Mouse (Mus musculus): Measurements from ENCODE around the gene Pxdc1. TPM values are rescaled to one million over a fixed set of nuclear protein-coding genes. Genes with fewer than 3 reads are reported as not detected.
A peak's percentile ranks its signal among the peaks of the same experiment; 100 is the strongest.

Pxdc1 gene
- 13.8 TPM for polyA plus RNA-seq (2012; fragmentation: generic; extraction: Trizol)

DNA sequence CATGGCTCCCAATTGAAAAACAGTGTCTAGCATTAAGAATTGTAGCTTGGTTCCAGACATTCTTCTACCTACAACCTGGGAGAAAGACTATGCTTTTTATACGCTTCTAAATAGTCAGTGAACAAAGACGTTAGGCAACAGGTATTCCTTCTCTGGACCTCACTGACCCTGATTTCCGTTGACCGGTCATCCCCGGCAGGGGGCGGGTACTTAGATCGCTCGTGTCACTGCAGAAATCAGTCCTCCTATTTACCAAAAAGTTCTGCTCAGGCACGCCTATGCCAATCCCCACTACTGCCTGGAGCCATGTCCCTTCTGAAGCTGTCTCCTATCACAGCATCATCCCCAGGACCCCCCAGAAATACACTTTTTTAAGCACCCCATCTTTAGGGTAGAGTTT, at the start of gene Pxdc1:
Gene Pxdc1, minus strand, starts transcription at position 96 of the 400 bp plus-strand sequence.
- H3K79me2 ChIP-seq (ENCODE audit: control insufficient read depth, insufficient read depth): peaks cover 33% of the 10 kb centered on the region
- TF ChIP-seq MAX (IDR thresholded peaks at IDR 0.05; ENCODE audit: low read depth) (no peak), POLR2AphosphoS2 (IDR thresholded peaks at IDR 0.05; ENCODE audit: insufficient read length, low read depth) (no peak), TCF3 (IDR thresholded peaks at IDR 0.05; ENCODE audit: insufficient read length, low read depth) (no peak), REST (IDR thresholded peaks at IDR 0.05; ENCODE audit: insufficient read depth, insufficient read length) (no peak), USF1 (IDR thresholded peaks at IDR 0.05; ENCODE audit: low read depth) (no peak), MYOG (IDR thresholded peaks at IDR 0.05; ENCODE audit: control insufficient read depth in 1 of 3, insufficient read depth in 1 of 3, insufficient read length in 2 of 3, low read depth in 2 of 3) (no peak)

DNA sequence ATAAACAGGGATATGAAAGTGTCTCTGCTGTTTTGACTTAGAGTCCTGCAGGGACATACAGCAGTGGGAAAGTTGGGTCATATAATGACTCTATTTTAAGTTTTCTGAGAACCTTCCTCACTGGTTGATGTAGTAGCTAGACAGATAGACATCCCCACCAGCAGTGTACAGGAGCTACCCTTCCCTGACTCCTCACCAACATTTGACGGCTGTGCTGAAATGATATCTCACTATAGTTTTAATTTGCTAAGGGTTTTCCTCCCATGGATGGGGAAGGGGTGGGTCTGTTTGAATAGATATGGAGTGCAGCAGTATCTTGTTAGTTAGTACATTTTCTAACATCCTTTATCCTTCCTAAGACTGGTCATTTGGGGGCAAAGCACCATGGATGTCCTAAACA, 47.3 kb upstream of the Pxdc1 start:
- Histone ChIP-seq H3K36me3 (ENCODE audit: control insufficient read depth, insufficient read depth) (no peaks in the 10 kb centered on the region), H3K27me3 (ENCODE audit: control insufficient read depth, insufficient read depth, insufficient read length) (no peaks in the 10 kb centered on the region), H3ac (ENCODE audit: control insufficient read depth, insufficient read length) (no peak overlapping the region), H3K4me3 (no peak overlapping the region), H3K4me2 (ENCODE audit: low read depth) (no peak overlapping the region), H3K79me2 (ENCODE audit: control insufficient read depth, insufficient read depth) (no peaks in the 10 kb centered on the region)
- TF ChIP-seq USF1 (IDR thresholded peaks at IDR 0.05; ENCODE audit: low read depth): no peak
- TF ChIP-seq MYOD1 (IDR thresholded peaks at IDR 0.05; ENCODE audit: control insufficient read depth in 1 of 3, insufficient read length in 2 of 3, low read depth in 2 of 3): no peak
- TF ChIP-seq E2F4 (IDR thresholded peaks at IDR 0.05; ENCODE audit: insufficient read depth): no peak
- TF ChIP-seq MYOG (IDR thresholded peaks at IDR 0.05; ENCODE audit: control insufficient read depth in 1 of 3, insufficient read depth in 1 of 3, insufficient read length in 2 of 3, low read depth in 2 of 3): no peak
- no peak for TF ChIP-seq TCF3 (IDR thresholded peaks at IDR 0.05; ENCODE audit: insufficient read length, low read depth)
- TF ChIP-seq POLR2A (IDR thresholded peaks at IDR 0.05; ENCODE audit: insufficient read length, low read depth): no peak
- TF ChIP-seq SRF (IDR thresholded peaks at IDR 0.05; ENCODE audit: control insufficient read depth, insufficient read length, low read depth): no peak
- no peak for TF ChIP-seq CEBPB (IDR thresholded peaks at IDR 0.05; ENCODE audit: insufficient read depth, poor library complexity, severe bottlenecking)
- no peak for TF ChIP-seq MAX (IDR thresholded peaks at IDR 0.05; ENCODE audit: low read depth)
- no peak for TF ChIP-seq TCF12 (IDR thresholded peaks at IDR 0.05; ENCODE audit: insufficient read depth, poor library complexity, severe bottlenecking)
- no peak for TF ChIP-seq POLR2AphosphoS2 (IDR thresholded peaks at IDR 0.05; ENCODE audit: insufficient read length, low read depth)
- no peak for TF ChIP-seq REST (IDR thresholded peaks at IDR 0.05; ENCODE audit: insufficient read depth, insufficient read length)

More for the DNA sequence above, at the start of gene Pxdc1:
- Histone ChIP-seq H3ac (ENCODE audit: control insufficient read depth, insufficient read length) (peak within 1 kb of the TSS; percentile 72), H3K4me2 (ENCODE audit: low read depth) (peak within 1 kb of the TSS; percentile 87), H3K27me3 (ENCODE audit: control insufficient read depth, insufficient read depth, insufficient read length) (no peaks in the 10 kb centered on the region), H3K4me3 (peak within 1 kb of the TSS; percentile 68), H3K36me3 (ENCODE audit: control insufficient read depth, insufficient read depth) (no peaks in the 10 kb centered on the region)

DNA sequence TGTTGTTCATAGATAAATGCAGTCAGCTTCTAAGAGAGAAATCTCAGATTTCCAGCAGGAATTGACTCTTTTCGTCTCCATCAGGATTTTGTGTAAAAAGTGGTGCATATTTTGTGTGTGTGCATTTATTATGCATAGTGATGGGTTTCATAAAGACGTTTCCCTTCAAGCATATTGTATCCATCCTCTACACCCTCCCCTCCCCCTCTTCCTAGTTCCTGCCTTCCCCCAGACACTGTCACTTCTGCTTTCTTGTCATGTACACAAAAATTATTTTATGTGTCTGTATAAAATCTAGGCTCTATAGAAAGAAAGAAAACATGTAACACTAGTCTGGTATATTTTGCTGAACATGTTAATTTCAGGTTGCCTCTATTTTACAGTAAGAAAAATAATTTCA, 46.8 kb upstream of the Pxdc1 start:
- Histone ChIP-seq H3K27me3 (ENCODE audit: control insufficient read depth, insufficient read depth, insufficient read length) (no peaks in the 10 kb centered on the region), H3K36me3 (ENCODE audit: control insufficient read depth, insufficient read depth) (no peaks in the 10 kb centered on the region), H3K4me3 (no peak overlapping the region), H3K4me2 (ENCODE audit: low read depth) (no peak overlapping the region), H3K79me2 (ENCODE audit: control insufficient read depth, insufficient read depth) (no peaks in the 10 kb centered on the region), H3ac (ENCODE audit: control insufficient read depth, insufficient read length) (no peak overlapping the region)
- TF ChIP-seq REST (IDR thresholded peaks at IDR 0.05; ENCODE audit: insufficient read depth, insufficient read length): no peak
- no peak for TF ChIP-seq POLR2A (IDR thresholded peaks at IDR 0.05; ENCODE audit: insufficient read length, low read depth)
- no peak for TF ChIP-seq SRF (IDR thresholded peaks at IDR 0.05; ENCODE audit: control insufficient read depth, insufficient read length, low read depth)
- TF ChIP-seq MYOG (IDR thresholded peaks at IDR 0.05; ENCODE audit: control insufficient read depth in 1 of 3, insufficient read depth in 1 of 3, insufficient read length in 2 of 3, low read depth in 2 of 3): no peak
- no peak for TF ChIP-seq CEBPB (IDR thresholded peaks at IDR 0.05; ENCODE audit: insufficient read depth, poor library complexity, severe bottlenecking)
- no peak for TF ChIP-seq MYOD1 (IDR thresholded peaks at IDR 0.05; ENCODE audit: control insufficient read depth in 1 of 3, insufficient read length in 2 of 3, low read depth in 2 of 3)
- TF ChIP-seq TCF12 (IDR thresholded peaks at IDR 0.05; ENCODE audit: insufficient read depth, poor library complexity, severe bottlenecking): no peak
- TF ChIP-seq TCF3 (IDR thresholded peaks at IDR 0.05; ENCODE audit: insufficient read length, low read depth): no peak
- no peak for TF ChIP-seq MAX (IDR thresholded peaks at IDR 0.05; ENCODE audit: low read depth)
- TF ChIP-seq POLR2AphosphoS2 (IDR thresholded peaks at IDR 0.05; ENCODE audit: insufficient read length, low read depth): no peak
- TF ChIP-seq USF1 (IDR thresholded peaks at IDR 0.05; ENCODE audit: low read depth): no peak
- no peak for TF ChIP-seq E2F4 (IDR thresholded peaks at IDR 0.05; ENCODE audit: insufficient read depth)

DNA sequence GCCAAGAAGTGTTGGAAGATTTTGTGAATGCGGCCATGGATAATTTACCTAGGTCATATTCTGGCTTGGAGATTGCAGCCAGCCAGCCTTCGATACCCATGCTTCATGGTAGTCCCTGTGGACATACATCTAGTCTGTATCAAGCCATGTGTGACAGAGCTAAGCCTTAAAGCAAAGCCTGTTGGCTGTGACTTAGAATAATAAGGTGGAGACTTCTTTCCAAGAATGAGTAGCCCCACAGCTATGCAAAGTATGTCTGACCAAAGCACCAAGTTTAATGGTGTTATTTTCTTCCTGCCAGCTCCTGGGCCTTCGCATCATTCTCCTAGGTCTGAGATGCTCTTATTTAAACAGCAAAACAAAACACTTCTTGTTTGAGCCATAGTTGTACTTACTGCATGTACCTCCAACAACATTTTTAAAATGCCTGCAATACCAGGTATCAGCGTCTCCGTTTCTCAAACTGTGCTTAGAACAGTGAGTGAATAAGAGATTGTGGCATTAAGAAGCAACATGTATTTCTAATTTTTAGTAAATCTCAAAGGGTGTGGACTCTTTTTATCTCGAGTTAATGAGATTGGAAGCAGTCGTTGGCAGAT, 43.5 kb upstream of the Pxdc1 start:
- H3K4me3 ChIP-seq: no peak overlapping the region
- H3ac ChIP-seq (ENCODE audit: control insufficient read depth, insufficient read length): no peak overlapping the region
- TF ChIP-seq CEBPB (IDR thresholded peaks at IDR 0.05; ENCODE audit: insufficient read depth, poor library complexity, severe bottlenecking) (no peak), USF1 (IDR thresholded peaks at IDR 0.05; ENCODE audit: low read depth) (no peak), TCF12 (IDR thresholded peaks at IDR 0.05; ENCODE audit: insufficient read depth, poor library complexity, severe bottlenecking) (no peak), POLR2AphosphoS2 (IDR thresholded peaks at IDR 0.05; ENCODE audit: insufficient read length, low read depth) (no peak), POLR2A (IDR thresholded peaks at IDR 0.05; ENCODE audit: insufficient read length, low read depth) (no peak), E2F4 (IDR thresholded peaks at IDR 0.05; ENCODE audit: insufficient read depth) (no peak), MYOD1 (IDR thresholded peaks at IDR 0.05; ENCODE audit: control insufficient read depth in 1 of 3, insufficient read length in 2 of 3, low read depth in 2 of 3) (no peak), REST (IDR thresholded peaks at IDR 0.05; ENCODE audit: insufficient read depth, insufficient read length) (no peak), TCF3 (IDR thresholded peaks at IDR 0.05; ENCODE audit: insufficient read length, low read depth) (no peak)
- no peaks in the 10 kb centered on the region for H3K27me3 ChIP-seq (ENCODE audit: control insufficient read depth, insufficient read depth, insufficient read length)
- no peaks in the 10 kb centered on the region for H3K79me2 ChIP-seq (ENCODE audit: control insufficient read depth, insufficient read depth)
- H3K4me2 ChIP-seq (ENCODE audit: low read depth): peak overlapping the region; percentile 39
- no peaks in the 10 kb centered on the region for H3K36me3 ChIP-seq (ENCODE audit: control insufficient read depth, insufficient read depth)
